Mouse (Mus musculus) myocyte (in vitro differentiated cells): ENCODE data around the gene Mfsd4a.

Experiments used
- CEBPB ChIP-seq: IDR thresholded peaks from 2 replicates; pipeline ENCODE4 v1.6.1; 2011; ENCODE audit warnings: mild to moderate bottlenecking, moderate library complexity; ENCODE audit not compliant: poor library complexity, insufficient read depth, severe bottlenecking
- TCF12 ChIP-seq: IDR thresholded peaks from one replicate; pipeline ENCODE4 v1.6.1; 2011; ENCODE audit warnings: mild to moderate bottlenecking, control low read depth; ENCODE audit not compliant: poor library complexity, insufficient read depth, severe bottlenecking

DNA sequence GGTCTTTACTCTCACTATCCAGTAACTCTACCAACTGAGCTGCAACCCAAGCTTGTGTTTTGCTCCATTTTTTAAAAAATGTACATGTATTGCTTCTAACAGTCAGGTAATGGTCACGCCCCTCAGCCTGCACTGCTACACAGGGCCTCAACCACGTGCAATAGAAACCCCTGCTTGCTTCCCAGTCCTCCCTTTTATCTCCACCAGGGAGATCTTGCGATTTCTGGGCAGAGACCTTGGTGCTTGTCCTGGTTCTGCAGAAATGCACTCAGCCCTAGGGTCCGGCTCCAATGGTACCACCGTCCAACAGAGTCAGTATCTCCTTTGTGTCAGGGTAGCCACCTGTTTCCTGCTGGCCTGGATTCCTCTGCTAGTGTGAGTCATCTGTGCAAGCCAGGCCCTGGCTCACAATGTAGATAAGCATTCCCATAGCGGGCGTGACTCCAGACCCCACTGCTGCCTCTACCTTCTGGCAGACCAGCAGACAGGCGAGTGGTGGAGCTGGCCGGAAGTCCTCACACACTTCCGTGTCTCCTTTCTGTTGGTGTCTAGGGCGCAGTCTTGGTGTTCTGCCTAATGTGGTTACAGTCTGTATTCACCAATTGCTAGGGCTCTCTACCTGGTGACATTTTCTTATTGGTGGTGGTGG lies 27.6 kb upstream of the Mfsd4a start:
- no peak for TF ChIP-seq CEBPB
- no peak for TF ChIP-seq TCF12
